Comparison of ENCODE assay signal across 1 mouse cellular context in the genomic region with DNA sequence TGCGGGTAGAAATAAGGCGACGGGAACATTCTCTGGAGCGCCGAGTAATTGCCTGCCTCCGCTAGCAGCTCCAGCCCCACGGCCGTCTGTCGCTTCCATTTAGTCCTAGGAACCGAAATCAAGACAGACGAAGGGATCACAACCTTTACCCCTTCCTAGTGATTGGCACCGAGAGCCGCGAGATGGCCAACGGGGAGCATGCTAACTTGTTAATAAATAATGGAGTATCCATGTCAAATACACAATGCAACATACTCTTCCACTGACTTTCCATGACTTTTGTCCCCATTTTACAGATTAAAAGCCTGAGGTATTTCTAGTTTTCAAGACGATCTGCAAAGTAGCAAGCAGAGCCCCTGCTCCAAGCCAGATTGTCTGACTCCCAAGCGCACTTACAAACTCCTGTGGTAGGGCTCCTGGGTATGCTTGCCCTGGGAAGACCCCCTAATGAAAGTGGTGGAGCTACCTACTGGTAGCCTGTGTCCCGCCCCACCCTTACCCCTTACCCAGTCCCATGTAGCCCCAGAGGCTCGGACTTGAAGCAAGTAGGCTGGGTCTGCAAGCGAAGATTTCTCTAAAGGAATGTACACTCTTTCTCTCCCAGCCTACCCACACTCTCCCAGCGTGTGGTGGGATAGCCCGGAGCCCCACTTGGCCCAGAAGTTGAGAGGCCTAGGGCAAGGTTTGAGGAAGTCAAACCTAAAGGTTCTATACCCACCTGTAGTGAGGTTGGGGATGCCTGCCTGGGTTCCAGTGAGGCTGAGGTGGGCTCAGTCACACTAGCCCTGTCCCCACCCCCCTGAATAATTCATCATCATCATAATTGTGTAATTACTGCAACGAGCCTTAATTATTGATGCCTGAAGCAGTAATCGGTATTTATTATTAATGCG.
TF ChIP-seq lines count a peak whose summit lies in the region.

No protein-coding gene starts in this region.

TF ChIP-seq in ES-E14, 5 proteins besides CTCF, POLR2A, EP300 and RAD21:
- no peak for TF ChIP-seq HCFC1 (IDR thresholded peaks at IDR 0.05; ENCODE audit: borderline replicate concordance, insufficient read depth, low read length)
- no peak for TF ChIP-seq CHD2 (IDR thresholded peaks at IDR 0.05; ENCODE audit: low read depth, low read length)
- no peak for TF ChIP-seq MAFK (IDR thresholded peaks at IDR 0.05; ENCODE audit: insufficient read depth, low read depth, low read length)
- TF ChIP-seq ZC3H11A (IDR thresholded peaks at IDR 0.05; ENCODE audit: borderline replicate concordance, low read depth, low read length) = no peak
- no peak for TF ChIP-seq ZNF384 (IDR thresholded peaks at IDR 0.05; ENCODE audit: low read depth, low read length)
